Mouse (Mus musculus) hindbrain, embryonic 11.5 days (tissue): ENCODE results near the gene Ppp4r3b. TPM values are rescaled to one million over a fixed set of nuclear protein-coding genes. Genes with fewer than 3 reads are reported as not detected.

ENCODE experiments used
- ATAC-seq: fragments of 200-750 bp; cut with Nextera tagmentation; 2 replicates; pipeline ENCODE4 v1.8.0; 2017; ENCODE audit warnings: mild to moderate bottlenecking, moderate TSS enrichment, moderate library complexity; ENCODE audit not compliant: low FRiP score
- DNase-seq: peaks from one replicate; pipeline ENCODE4 v3.0.0-alpha.2; 2015; ENCODE audit warnings: low spot score
- H3K27ac ChIP-seq: fragments of 300-500 bp; sonication (generic); 2 replicates; pipeline ENCODE4 v1.5.1; 2014; ENCODE audit warnings: mild to moderate bottlenecking, low read depth, low read length
- H3K27me3 ChIP-seq: fragments of 300-500 bp; sonication (generic); 2 replicates; pipeline ENCODE4 v1.6.1; 2014; ENCODE audit warnings: mild to moderate bottlenecking, low read length, moderate library complexity, mixed read lengths; ENCODE audit not compliant: control insufficient read depth, insufficient read depth
- H3K36me3 ChIP-seq: fragments of 300-500 bp; sonication (generic); 2 replicates; pipeline ENCODE4 v1.6.1; 2014; ENCODE audit warnings: mild to moderate bottlenecking, low read length, moderate library complexity, mixed read lengths; ENCODE audit not compliant: control insufficient read depth, insufficient read depth
- H3K4me1 ChIP-seq: fragments of 300-500 bp; sonication (generic); replicated peaks from 2 replicates; pipeline ENCODE4 v1.6.1; 2014; ENCODE audit warnings: low read length, mixed read lengths; ENCODE audit not compliant: control insufficient read depth, insufficient read depth
- H3K4me2 ChIP-seq: fragments of 300-500 bp; sonication (generic); replicated peaks from 2 replicates; pipeline ENCODE4 v1.6.1; 2014; ENCODE audit warnings: mild to moderate bottlenecking, low read depth, low read length
- H3K4me3 ChIP-seq: fragments of 300-500 bp; sonication (generic); 2 replicates; pipeline ENCODE4 v1.5.1; 2014; ENCODE audit warnings: low read depth, low read length
- H3K9ac ChIP-seq: fragments of 300-500 bp; sonication (generic); 2 replicates; pipeline ENCODE4 v1.6.1; 2014; ENCODE audit warnings: low read depth, low read length
- H3K9me3 ChIP-seq: fragments of 300-500 bp; sonication (generic); 2 replicates; pipeline ENCODE4 v1.6.1; 2016; ENCODE audit warnings: low read length; ENCODE audit not compliant: control insufficient read depth
- WGBS: fragments of 180-500 bp; shearing (Covaris S2); extraction: QIAGEN DNeasy Blood & Tissue Kit; methylation state at CpG from one replicate; pipeline ENCODE4 v1.1.7; 2014; 5-methylcytosine and 5-hydroxymethylcytosine counted together
- polyA plus RNA-seq: library from polyadenylated mRNA; unstranded; fragments of >200 nt; fragmentation: Nextera tagmentation; extraction: Ambion mirVana; gene quantifications from 2 replicates; pipeline ENCODE4 v1.2.1, GENCODE M21; 2014

The Ppp4r3b gene
- polyA plus RNA-seq, 1 experiment from 2014 or later: 105 TPM

GRCm38 (mm10) chr11:29245988-29246387 lies 73.3 kb downstream of the Ppp4r3b start:
- H3K27ac ChIP-seq: no peak overlapping the region
- no peaks in the 10 kb centered on the region for H3K4me1 ChIP-seq
- H3K4me3 ChIP-seq: peak overlapping the region; percentile 77
- ATAC-seq (no peak), DNase-seq (no peak)
- H3K36me3 ChIP-seq: 0 out of 2 replicates have a peak, but pooled peaks cover 5% of the 10 kb centered on the region
- H3K4me2 ChIP-seq: peak overlapping the region; percentile 64
- H3K27me3 ChIP-seq: no peaks in the 10 kb centered on the region
- H3K9me3 ChIP-seq: no peaks in the 10 kb centered on the region
- no peak overlapping the region for H3K9ac ChIP-seq
- WGBS: 79% methylated on average over 4 of the region's 4 CpGs

GRCm38 (mm10) chr11:29246883-29247650 lies 74.4 kb downstream of the Ppp4r3b start, which contains the start of gene Cfap36:
Cfap36 (minus strand) TSS chr11:29247409.
- H3K27me3 ChIP-seq: no peaks in the 10 kb centered on the region
- H3K27ac ChIP-seq: no peak within 1 kb of the TSS
- no peaks in the 10 kb centered on the region for H3K9me3 ChIP-seq
- WGBS: under 1% methylated on average over 46 of the region's 53 CpGs
- H3K4me3 ChIP-seq: peak within 1 kb of the TSS; percentile 77
- DNase-seq: peak; percentile 96
- peak within 1 kb of the TSS; percentile 66 for H3K9ac ChIP-seq
- H3K4me1 ChIP-seq: no peaks in the 10 kb centered on the region
- ATAC-seq: peak; percentile 100
- H3K4me2 ChIP-seq: peak within 1 kb of the TSS; percentile 64
- 0 out of 2 replicates have a peak, but pooled peaks cover 5% of the 10 kb centered on the region for H3K36me3 ChIP-seq

GRCm38 (mm10) chr11:29247725-29248124 lies 75.0 kb downstream of the Ppp4r3b start:
- H3K27me3 ChIP-seq: no peaks in the 10 kb centered on the region
- peak overlapping the region; percentile 32; the same call in 1 of the 2 replicates for H3K4me2 ChIP-seq
- no peak overlapping the region for H3K9ac ChIP-seq
- no peaks in the 10 kb centered on the region for H3K9me3 ChIP-seq
- ATAC-seq: peak; percentile 34
- 96% methylated on average over 1 of the region's 1 CpGs for WGBS
- 0 out of 2 replicates have a peak, but pooled peaks cover 5% of the 10 kb centered on the region for H3K36me3 ChIP-seq
- peak overlapping the region; percentile 77 for H3K4me3 ChIP-seq
- H3K4me1 ChIP-seq: no peaks in the 10 kb centered on the region
- H3K27ac ChIP-seq: no peak overlapping the region
- peak; percentile 19 for DNase-seq

- Histone ChIP-seq H3K9ac (no peak overlapping the region), H3K27ac (no peak overlapping the region), H3K36me3 (0 out of 2 replicates have a peak, but pooled peaks cover 2% of the 10 kb centered on the region), H3K4me1 (no peaks in the 10 kb centered on the region), H3K9me3 (no peaks in the 10 kb centered on the region), H3K4me3 (no peak overlapping the region), H3K27me3 (no peaks in the 10 kb centered on the region), H3K4me2 (no peak overlapping the region)
- DNase-seq (no peak), ATAC-seq (no peak)
- 95% methylated on average over 5 of the region's 5 CpGs for WGBS
Measured at GRCm38 (mm10) chr11:29248386-29248785, 75.7 kb downstream of the Ppp4r3b start.

GRCm38 (mm10) chr11:29254643-29255042 lies 82.0 kb downstream of the Ppp4r3b start:
- Histone ChIP-seq H3K9ac (no peak overlapping the region), H3K4me1 (no peaks in the 10 kb centered on the region), H3K4me3 (no peak overlapping the region), H3K9me3 (no peaks in the 10 kb centered on the region), H3K4me2 (no peak overlapping the region), H3K27ac (no peak overlapping the region), H3K36me3 (no peaks in the 10 kb centered on the region), H3K27me3 (no peaks in the 10 kb centered on the region)
- WGBS: 91% methylated on average over 1 of the region's 1 CpGs
- ATAC-seq (no peak), DNase-seq (no peak)

GRCm38 (mm10) chr11:29267824-29268223 lies 95.1 kb downstream of the Ppp4r3b start:
- H3K36me3 ChIP-seq: no peaks in the 10 kb centered on the region
- no peaks in the 10 kb centered on the region for H3K4me1 ChIP-seq
- DNase-seq: peak; percentile 67
- H3K27ac ChIP-seq: no peak overlapping the region
- no peak overlapping the region for H3K4me2 ChIP-seq
- WGBS: 34% methylated on average over 3 of the region's 3 CpGs
- ATAC-seq: no peak
- no peak overlapping the region for H3K4me3 ChIP-seq
- H3K9ac ChIP-seq: no peak overlapping the region
- H3K27me3 ChIP-seq: no peaks in the 10 kb centered on the region
- H3K9me3 ChIP-seq: no peaks in the 10 kb centered on the region

Other genes with a start within 250 kb of the Ppp4r3b start
- 39.2 and 44.8 TPM in 2 replicates for gene Pnpt1, start 42.1 kb upstream of the Ppp4r3b start, polyA plus RNA-seq
- 85.1 and 91.6 TPM in 2 replicates for gene Cfap36, start 74.5 kb downstream of the Ppp4r3b start, polyA plus RNA-seq
- 54.3 and 58.1 TPM in 2 replicates for gene Ccdc88a, start 200.8 kb downstream of the Ppp4r3b start, polyA plus RNA-seq